Mouse (Mus musculus) ES-E14 (cell line): ENCODE data around the gene Flywch1. TPM values are rescaled to one million over a fixed set of nuclear protein-coding genes. Genes with fewer than 3 reads are reported as not detected.
A peak's percentile ranks its signal among the peaks of the same experiment; 100 is the strongest.

Source experiments
- DNase-seq: peaks from one replicate; pipeline ENCODE4 v3.0.0-alpha.2; 2013; ENCODE audit warnings: low read depth, low spot score
- H3K27ac ChIP-seq: 2 replicates; pipeline ENCODE4 v1.5.1; 2012; ENCODE audit warnings: low read depth, mild to moderate bottlenecking, low read length, moderate library complexity, mixed read lengths; ENCODE audit not compliant: poor library complexity, insufficient read depth, severe bottlenecking
- H3K36me3 ChIP-seq: 2 replicates; pipeline ENCODE4 v1.6.1; 2012; ENCODE audit warnings: mild to moderate bottlenecking, low read length, moderate library complexity, mixed read lengths; ENCODE audit not compliant: control insufficient read depth, poor library complexity, insufficient read depth, severe bottlenecking
- H3K4me1 ChIP-seq, 2 experiments: fragments of 150-350 bp in 1 of 2; sonication (generic) in 1 of 2; 2 replicates each; pipeline ENCODE4 v1.6.1; 2012; ENCODE audit warnings: low read length in 2 of 2, mild to moderate bottlenecking in 1 of 2, mixed read lengths in 1 of 2; ENCODE audit not compliant: control insufficient read depth in 2 of 2, insufficient read depth in 2 of 2, poor library complexity in 1 of 2
- H3K4me3 ChIP-seq, 2 experiments: fragments of 150-350 bp in 1 of 2; sonication (generic) in 1 of 2; 2 replicates each; pipeline ENCODE4 v1.5.1; 2012; ENCODE audit warnings: low read length in 2 of 2, low read depth in 1 of 2, mild to moderate bottlenecking in 1 of 2, mixed read lengths in 1 of 2; ENCODE audit not compliant: insufficient read depth in 1 of 2, poor library complexity in 1 of 2, severe bottlenecking in 1 of 2
- H3K9ac ChIP-seq: 2 replicates; pipeline ENCODE4 v1.6.1; 2012; ENCODE audit warnings: low read depth, mild to moderate bottlenecking, low read length, mixed read lengths; ENCODE audit not compliant: poor library complexity, insufficient read depth, severe bottlenecking
- H3K9me3 ChIP-seq: fragments of 150-350 bp; sonication (generic); 2 replicates; pipeline ENCODE4 v1.6.1; 2012; ENCODE audit warnings: low read depth, mild to moderate bottlenecking, low read length; ENCODE audit not compliant: control insufficient read depth, insufficient read depth
- CHD2 ChIP-seq: IDR thresholded peaks from 2 replicates; pipeline ENCODE4 v1.6.1; 2014; ENCODE audit warnings: mild to moderate bottlenecking, low read depth, low read length, inconsistent platforms
- HCFC1 ChIP-seq: IDR thresholded peaks from 2 replicates; pipeline ENCODE4 v1.6.1; 2012; ENCODE audit warnings: low read length, inconsistent platforms, borderline replicate concordance; ENCODE audit not compliant: insufficient read depth
- MAFK ChIP-seq: IDR thresholded peaks from 2 replicates; pipeline ENCODE4 v1.6.1; 2014; ENCODE audit warnings: mild to moderate bottlenecking, low read depth, low read length, inconsistent platforms; ENCODE audit not compliant: insufficient read depth
- ZC3H11A ChIP-seq: IDR thresholded peaks from 2 replicates; pipeline ENCODE4 v1.6.1; 2012; ENCODE audit warnings: low read depth, mild to moderate bottlenecking, inconsistent platforms, low read length, borderline replicate concordance
- ZNF384 ChIP-seq: IDR thresholded peaks from 2 replicates; pipeline ENCODE4 v1.6.1; 2012; ENCODE audit warnings: low read depth, low read length, inconsistent platforms
- in situ Hi-C, 2 experiments: fragments of 600-800 bp; cut with MboI; formaldehyde crosslinking; loops; one replicate each; pipeline ENCODE4 v1.15.1; 2025; ENCODE audit warnings: low sequenced_read_pairs in 2 of 2, inconsistent platforms in 1 of 2; ENCODE audit not compliant: unreplicated experiment in 2 of 2
- total RNA-seq: library from RNA; depleted of rRNA; stranded (reverse); fragments of 300-350 nt; gene quantifications from 2 replicates; pipeline ENCODE4 v1.2.3, GENCODE M21; 2012

Gene Flywch1
- total RNA-seq, 1 experiment: 35.1 TPM

DNA sequence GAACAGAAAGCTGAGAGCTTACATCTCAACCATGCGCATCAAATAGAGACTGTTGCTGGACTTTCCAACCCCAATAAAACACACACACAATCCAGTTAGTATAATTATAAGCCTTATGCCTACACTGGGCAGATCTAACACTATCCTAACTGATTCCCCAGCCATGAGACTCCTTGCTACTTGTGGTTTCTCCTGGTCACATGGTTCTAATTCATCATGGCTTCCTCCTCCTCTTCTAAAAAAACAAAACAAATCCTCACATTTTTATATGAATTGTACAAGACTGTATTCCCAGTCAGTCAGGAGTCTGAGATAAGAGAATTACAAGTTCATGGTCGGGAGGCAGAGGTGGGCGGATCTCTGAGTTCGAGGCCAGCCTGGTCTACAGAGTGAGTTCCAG is 17.6 kb upstream of the Flywch1 start:
- Histone ChIP-seq H3K36me3 (no peaks in the 10 kb centered on the region), H3K4me1 (peaks cover 2 to 12% of the 10 kb centered on the region in 2 experiments; a peak in 3 of 4 replicates)

DNA sequence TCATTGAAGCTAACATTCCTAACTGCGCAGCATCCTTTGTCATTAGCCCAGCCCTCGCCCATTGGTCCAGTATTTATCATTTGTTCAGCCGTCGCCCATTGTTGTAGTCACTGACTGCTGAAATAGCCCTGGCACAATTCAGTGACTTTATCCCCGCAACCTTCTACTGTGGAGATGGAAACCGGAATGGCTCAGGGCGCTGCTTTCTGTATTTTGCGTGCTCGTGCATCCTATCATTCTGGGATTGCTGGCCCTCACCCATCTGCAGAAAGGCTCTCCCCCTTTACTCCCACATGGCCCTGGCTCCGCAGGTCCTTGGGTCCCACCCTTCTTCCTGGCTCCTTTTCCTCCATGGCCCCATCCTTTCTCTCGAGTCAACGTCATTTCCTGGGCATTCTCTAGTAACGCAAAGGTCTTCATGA is 15.1 kb upstream of the Flywch1 start:
- no peak for DNase-seq
- Histone ChIP-seq H3K4me1 (peaks cover 2 to 10% of the 10 kb centered on the region in 2 experiments; a peak in 3 of 4 replicates), H3K9ac (peak overlapping the region; percentile 64), H3K36me3 (no peaks in the 10 kb centered on the region), H3K27ac (peak overlapping the region; percentile 49), H3K4me3 (peak overlapping the region; percentile 63 to 80), H3K9me3 (no peaks in the 10 kb centered on the region)
- TF ChIP-seq ZNF384 (no peak), MAFK (no peak), CHD2 (no peak), HCFC1 (no peak), ZC3H11A (no peak)
- in situ Hi-C loops: no loop called here

More for the DNA sequence above, 17.6 kb upstream of the Flywch1 start:
- Histone ChIP-seq H3K9ac (peak overlapping the region; percentile 1; the same call in 1 of the 2 replicates), H3K4me3 (no peak overlapping the region), H3K9me3 (no peaks in the 10 kb centered on the region), H3K27ac (peak overlapping the region; percentile 60; the same call in 1 of the 2 replicates)
- in situ Hi-C loops: no loop called here
- no peak for DNase-seq
- TF ChIP-seq MAFK: no peak
- no peak for TF ChIP-seq ZNF384
- TF ChIP-seq HCFC1: no peak
- no peak for TF ChIP-seq ZC3H11A
- no peak for TF ChIP-seq CHD2

DNA sequence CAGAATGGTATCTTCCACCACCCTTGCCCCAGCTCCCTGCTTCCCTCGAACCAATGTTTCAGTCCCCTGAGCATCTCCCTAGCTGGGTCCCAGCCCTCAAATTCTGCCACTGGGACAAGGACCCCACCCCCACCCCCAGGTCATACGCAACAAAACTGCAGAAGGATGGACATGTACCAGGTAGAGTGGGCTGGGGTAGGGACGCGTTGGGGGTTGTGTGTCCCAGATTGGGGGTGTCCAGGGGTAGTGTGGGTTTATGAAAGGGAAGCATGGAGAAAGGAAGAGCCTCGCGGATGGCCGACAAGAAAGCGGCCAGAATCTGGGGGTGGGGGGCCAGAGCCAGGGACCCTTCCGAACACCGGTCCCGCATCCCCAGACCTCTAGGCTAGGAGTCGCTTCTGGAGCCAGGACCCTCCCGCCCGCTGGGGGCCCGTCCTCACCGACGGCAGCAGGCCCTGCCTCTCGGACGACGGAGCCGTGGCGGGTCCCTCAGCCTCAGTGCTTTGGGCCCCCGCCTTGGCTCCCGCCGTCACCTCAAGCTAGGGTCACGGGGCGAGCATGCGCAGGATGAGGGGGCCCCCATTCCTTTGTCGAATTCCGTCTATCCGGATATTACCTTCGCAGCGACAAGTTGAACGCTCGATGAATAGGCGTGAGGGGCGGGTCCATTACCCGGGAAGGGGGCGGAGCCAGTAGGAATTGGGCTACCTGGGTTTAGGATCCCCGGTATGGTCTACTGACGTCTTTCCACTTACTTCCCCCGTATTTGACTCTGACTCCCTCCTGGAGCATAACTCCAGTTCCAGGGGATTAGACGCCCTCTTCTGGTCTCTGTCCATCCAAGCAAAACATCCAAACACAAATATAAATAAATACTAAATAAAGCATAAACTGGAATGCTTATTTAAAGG is 14.4 kb upstream of the Flywch1 start, which contains the start of gene Flywch2:
Gene Flywch2 (minus strand): TSS at position 521 of the 911 bp plus-strand sequence.
- H3K4me3 ChIP-seq: peak within 1 kb of the TSS; percentile 63 to 80
- no peak for TF ChIP-seq MAFK
- peaks cover 2 to 7% of the 10 kb centered on the region in 2 experiments; a peak in 3 of 4 replicates for H3K4me1 ChIP-seq
- in situ Hi-C loops: no loop called here
- peak within 1 kb of the TSS; percentile 51 for H3K27ac ChIP-seq
- H3K9ac ChIP-seq: peak within 1 kb of the TSS; percentile 89
- H3K9me3 ChIP-seq: no peaks in the 10 kb centered on the region
- DNase-seq: no peak
- no peaks in the 10 kb centered on the region for H3K36me3 ChIP-seq

DNA sequence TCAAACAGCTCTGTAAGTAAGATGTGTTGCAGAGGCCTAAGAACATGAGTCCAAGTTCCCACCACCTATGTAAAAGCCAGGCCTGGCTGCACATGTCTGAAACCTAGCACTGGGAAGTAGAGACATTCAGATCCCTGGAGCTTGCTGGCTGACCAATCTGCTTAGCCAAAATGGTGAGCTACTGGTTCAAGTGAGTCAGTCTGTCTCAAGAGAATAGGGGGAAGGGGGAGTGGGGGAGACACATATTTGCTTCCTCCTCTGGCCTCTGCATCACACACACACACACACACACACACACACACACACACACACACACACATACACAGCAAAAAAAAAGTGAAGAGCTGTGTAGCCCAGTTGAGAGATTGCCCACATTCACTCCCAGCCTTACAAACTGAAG is 11.9 kb upstream of the Flywch1 start:
- in situ Hi-C loops: no loop called here
- Histone ChIP-seq H3K9me3 (no peaks in the 10 kb centered on the region), H3K9ac (no peak overlapping the region), H3K4me1 (peaks cover 0 to 12% of the 10 kb centered on the region in 2 experiments; a peak in 1 of 4 replicates), H3K36me3 (no peaks in the 10 kb centered on the region), H3K4me3 (no peak overlapping the region), H3K27ac (no peak overlapping the region)
- TF ChIP-seq HCFC1 (no peak), CHD2 (no peak), ZC3H11A (no peak), MAFK (no peak), ZNF384 (no peak)
- no peak for DNase-seq
